Mouse (Mus musculus) cerebellum, adult 2 months (tissue): ENCODE measurements around the gene Clca3a1.
"Not testable (repeated sequence)": the region's sequence is repeated elsewhere in the genome, so short reads cannot be mapped to it uniquely, and the experiment has no call there.

Source experiments
- CTCF ChIP-seq: fragments of 200-500 bp; IDR thresholded peaks from 2 replicates; pipeline ENCODE4 v1.5.1; 2011; ENCODE audit warnings: low read depth, mild to moderate bottlenecking, control low read depth, low read length, moderate library complexity, borderline replicate concordance; ENCODE audit not compliant: insufficient read depth
- POLR2A ChIP-seq: fragments of 200-500 bp; IDR thresholded peaks from 2 replicates; pipeline ENCODE4 v1.6.1; 2011; ENCODE audit warnings: low read length, control low read depth, borderline replicate concordance; ENCODE audit not compliant: insufficient read depth

GRCm38 (mm10) chr3:144738396-144738795, 22.4 kb downstream of the Clca3a1 start:
- not testable (repeated sequence) for TF ChIP-seq CTCF, POLR2A
